Mouse (Mus musculus) cerebellum, adult 2 months (tissue): Measurements from ENCODE around the gene Arsg.

Experiments used
- CTCF ChIP-seq: fragments of 200-500 bp; IDR thresholded peaks from 2 replicates; pipeline ENCODE4 v1.5.1; 2011; ENCODE audit warnings: low read depth, mild to moderate bottlenecking, control low read depth, low read length, moderate library complexity, borderline replicate concordance; ENCODE audit not compliant: insufficient read depth
- POLR2A ChIP-seq: fragments of 200-500 bp; IDR thresholded peaks from 2 replicates; pipeline ENCODE4 v1.6.1; 2011; ENCODE audit warnings: low read length, control low read depth, borderline replicate concordance; ENCODE audit not compliant: insufficient read depth

- TF ChIP-seq POLR2A (no peak), CTCF (no peak)
These were observed 6.6 kb downstream of the Arsg start for GRCm38 (mm10) chr11:109479575-109480285.
